Mouse (Mus musculus) megakaryocyte progenitor cell, adult 5-6 weeks (primary cell): ENCODE data around the gene Qars. TPM values are rescaled to one million over a fixed set of nuclear protein-coding genes. Genes with fewer than 3 reads are reported as not detected.

Source experiments
- ATAC-seq: replicated peaks from 2 replicates; pipeline ENCODE4 v1.8.0; 2016; ENCODE audit warnings: mild to moderate bottlenecking, moderate TSS enrichment, inconsistent platforms; ENCODE audit not compliant: poor library complexity
- total RNA-seq, 2 experiments: library from RNA; stranded (forward) in 1 of 2; stranded (reverse) in 1 of 2; fragments of 157-497, 149-512 nt in 1 of 2; fragments of 200-1000 nt in 1 of 2; gene quantifications; 2 replicates each; pipeline versions ENCODE4 v1.2.3 to v1.2.4; 2015 to 2017

Gene Qars
- total RNA-seq, 2 experiments from 2014 or later = 188 to 194 TPM

DNA sequence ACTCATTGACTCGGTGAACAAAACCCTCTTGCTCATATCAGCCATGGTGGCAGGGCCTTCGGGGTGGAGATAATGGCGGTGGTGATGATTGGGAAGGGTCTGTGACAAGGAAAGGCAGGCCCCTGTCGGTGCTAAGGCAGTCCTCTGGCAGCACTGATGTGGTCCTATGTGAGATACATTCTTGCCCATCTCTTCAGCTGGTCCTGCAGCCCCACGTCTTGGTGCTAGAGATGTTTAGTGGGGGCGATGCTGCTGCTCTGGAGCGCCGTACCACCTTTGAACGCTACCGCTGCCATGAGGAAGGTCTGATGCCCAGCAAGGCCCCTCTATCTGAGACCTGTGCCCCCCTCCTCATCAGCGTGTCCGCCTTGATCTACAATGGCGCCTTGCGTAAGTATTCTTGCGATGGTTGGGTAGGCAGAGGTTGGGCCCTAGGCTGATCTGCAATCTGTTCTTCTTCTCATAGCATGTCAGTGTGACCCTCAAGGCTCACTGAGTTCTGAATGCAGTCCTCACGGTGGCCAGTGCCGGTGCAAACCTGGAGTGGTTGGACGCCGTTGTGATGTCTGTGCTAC, 22.1 kb upstream of the Qars start:
- no peak for ATAC-seq

DNA sequence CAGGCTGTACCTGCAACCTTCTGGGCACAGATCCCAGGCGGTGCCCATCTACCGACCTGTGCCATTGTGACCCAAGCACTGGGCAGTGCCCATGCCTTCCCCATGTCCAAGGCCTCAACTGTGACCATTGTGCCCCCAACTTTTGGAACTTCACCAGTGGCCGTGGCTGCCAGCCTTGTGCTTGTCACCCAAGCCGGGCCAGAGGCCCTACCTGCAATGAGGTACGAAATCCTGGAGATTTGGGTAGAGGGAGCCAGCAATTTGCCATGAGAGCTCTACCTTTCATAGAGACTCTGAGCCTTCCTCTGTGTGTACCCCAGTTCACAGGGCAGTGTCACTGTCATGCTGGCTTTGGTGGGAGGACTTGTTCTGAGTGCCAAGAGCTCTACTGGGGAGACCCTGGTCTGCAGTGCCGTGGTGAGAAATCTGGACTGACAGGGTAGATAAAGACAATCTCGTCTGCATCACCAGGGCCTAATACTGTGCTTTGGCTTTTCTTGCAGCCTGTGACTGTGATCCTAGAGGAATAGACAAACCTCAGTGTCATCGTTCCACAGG, 20.5 kb upstream of the Qars start:
- ATAC-seq = no peak

DNA sequence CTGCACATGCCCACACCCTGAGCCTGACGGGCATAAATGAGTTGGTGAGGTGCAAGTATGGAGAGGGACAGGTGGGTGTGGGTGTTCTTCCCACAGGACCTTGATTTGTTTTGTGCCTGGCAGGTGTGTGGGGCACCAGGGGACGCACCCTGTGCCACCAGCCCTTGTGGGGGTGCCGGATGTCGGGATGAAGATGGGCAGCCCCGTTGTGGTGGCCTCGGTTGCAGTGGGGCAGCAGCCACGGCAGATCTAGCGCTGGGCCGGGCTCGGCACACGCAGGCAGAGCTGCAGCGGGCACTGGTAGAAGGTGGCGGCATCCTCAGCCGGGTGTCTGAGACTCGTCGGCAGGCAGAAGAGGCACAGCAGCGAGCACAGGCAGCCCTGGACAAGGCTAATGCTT, 19.1 kb upstream of the Qars start:
- no peak for ATAC-seq

DNA sequence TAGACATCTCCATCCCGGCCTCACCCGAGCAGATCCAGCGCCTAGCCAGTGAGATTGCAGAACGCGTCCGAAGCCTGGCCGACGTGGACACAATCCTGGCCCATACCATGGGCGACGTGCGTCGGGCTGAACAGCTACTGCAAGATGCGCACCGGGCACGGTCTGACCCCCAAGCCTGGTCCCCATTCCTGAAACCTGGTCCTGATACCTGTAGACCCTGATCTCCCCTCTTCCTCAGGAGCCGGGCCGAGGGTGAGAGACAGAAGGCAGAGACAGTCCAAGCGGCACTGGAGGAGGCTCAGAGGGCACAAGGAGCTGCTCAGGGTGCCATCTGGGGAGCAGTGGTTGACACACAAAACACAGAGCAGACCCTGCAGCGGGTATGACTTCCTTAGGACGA, 18.3 kb upstream of the Qars start:
- no peak for ATAC-seq

DNA sequence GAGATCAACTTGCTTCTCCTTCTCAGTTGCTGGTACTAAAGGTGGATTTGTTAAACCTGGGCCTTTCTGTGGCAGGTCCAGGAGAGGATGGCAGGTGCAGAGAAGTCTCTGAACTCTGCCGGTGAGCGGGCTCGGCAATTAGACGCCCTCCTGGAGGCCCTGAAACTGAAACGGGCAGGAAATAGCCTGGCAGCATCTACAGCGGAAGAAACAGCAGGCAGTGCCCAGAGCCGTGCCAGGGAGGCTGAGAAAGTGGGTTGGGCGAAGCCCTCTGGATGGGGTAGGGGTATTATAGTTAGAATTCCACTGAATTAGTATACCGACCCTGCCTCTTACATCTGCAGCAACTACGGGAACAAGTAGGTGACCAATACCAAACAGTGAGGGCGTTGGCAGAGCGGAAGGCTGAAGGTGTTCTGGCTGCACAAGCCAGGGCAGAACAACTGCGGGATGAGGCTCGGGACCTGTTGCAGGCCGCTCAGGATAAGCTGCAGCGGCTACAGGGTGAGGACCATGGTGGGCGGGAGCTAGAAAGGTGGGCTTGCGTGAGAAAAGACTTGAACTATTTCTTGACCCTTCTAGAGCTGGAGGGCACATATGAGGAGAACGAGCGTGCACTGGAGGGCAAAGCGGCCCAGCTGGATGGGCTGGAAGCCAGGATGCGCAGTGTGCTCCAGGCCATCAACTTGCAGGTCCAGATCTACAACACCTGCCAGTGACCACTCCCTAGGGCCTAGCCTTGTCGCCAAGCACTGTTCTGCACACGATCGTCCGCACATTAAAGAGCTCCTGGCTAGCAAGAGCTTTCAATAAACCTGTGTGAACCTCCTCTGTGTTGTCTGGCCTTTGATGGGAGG, 17.6 kb upstream of the Qars start:
- ATAC-seq = no peak

DNA sequence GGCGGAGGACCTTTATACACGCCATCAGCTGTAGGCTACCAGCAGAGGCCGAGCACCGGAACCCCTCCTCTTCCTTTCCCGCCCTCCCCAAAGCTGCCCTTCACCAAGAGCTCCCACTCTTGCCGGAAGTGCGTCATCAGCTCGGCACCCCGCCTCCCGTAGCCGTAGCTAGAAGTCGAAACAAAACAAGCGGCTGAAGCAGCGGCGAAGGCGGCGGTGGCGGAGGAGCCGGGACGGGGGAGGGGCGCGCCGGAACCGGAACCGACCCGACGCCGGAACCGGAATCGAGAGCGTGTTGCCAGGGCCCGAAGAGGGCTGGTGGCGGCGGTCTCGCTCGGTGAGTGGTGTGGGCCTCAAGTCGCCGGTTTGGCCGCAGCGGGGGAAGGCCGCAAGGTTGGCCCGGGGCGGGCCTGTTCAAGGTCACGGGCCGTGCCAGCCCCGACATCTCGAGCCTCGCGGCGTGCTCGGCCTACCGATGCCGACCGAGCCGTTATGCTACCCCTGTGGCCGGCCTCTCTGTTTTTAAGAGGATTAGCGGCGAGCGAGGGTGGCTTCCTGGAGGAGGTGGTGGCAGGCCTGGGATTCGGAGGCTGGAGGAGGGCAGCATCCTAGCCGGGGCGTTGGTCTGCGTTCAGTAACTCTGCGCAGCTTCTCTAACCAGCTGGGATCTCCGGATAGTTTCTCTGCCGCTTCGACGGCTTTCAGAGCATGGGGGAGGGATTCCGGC, 16.8 kb upstream of the Qars start, which contains the start of gene Usp19:
Gene Usp19 (plus strand): TSS at position 44 of the 727 bp plus-strand sequence.
- peak; percentile 90 for ATAC-seq

DNA sequence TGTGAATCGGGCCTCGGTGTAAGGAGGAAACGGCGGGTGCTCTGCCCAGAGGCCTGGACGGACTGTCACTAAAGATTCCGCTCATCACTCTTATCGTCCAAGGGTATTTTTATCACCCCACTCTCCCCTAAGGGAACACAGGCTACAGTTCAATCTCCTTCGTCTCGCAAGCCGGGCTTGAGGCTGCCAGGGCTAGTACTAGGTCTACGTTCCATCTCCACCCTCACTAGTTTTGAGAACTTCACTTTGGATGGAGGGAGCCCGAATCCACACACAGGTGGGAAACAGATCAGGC, 16.3 kb upstream of the Qars start:
- no peak for ATAC-seq

DNA sequence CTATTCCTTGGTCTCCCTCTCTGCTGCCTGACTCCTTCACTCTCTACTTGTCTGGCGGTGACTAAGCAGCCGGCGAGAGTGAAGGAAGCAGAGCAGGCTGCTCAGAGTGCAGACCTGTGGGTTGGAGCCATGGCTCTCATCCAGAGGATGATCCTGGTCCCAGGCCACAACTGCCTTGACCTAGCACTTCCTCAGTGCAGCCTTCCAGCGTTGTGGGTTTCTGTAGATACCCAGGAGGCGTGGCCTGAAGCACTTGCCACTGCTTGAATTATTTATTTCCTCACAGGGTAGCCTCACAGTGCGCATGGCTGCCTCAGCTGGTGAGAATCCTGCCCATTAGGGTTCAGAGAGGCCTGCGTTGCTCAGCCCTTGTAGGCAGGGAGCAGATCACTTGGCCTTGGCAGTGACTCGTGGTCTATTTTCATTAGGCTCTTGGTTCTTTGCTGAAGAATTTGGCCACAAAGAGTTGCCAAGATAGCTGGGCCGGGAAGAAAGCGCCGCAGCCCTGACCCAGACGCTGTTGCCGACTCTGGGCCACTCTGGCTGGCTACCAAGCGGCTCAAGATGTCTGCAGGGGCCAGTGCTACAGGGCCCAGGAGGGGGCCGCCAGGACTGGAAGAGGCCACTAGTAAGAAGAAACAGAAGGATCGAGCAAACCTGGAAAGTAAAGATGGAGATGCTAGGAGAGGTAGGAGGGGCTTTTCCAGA, 15.3 kb upstream of the Qars start:
- peak; percentile 63 for ATAC-seq

DNA sequence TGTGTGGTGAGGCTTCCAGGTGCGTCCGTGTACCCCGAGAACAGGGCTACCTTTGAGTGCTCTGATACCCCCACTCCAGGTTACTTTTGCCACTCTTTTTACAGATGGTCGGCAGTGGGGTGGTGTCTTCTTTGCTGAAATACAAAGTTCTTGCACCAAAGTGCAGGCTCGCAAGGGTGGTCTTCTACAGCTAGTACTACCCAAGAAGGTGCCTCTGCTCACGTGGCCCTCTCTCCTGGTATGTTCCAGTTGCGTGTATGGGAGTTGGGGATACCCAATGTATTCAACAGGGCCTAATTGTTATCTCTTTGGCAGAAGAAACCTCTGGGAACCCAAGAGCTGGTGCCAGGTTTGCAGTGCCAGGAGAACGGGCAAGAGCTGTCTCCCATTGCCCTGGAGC, 14.3 kb upstream of the Qars start:
- ATAC-seq = no peak

DNA sequence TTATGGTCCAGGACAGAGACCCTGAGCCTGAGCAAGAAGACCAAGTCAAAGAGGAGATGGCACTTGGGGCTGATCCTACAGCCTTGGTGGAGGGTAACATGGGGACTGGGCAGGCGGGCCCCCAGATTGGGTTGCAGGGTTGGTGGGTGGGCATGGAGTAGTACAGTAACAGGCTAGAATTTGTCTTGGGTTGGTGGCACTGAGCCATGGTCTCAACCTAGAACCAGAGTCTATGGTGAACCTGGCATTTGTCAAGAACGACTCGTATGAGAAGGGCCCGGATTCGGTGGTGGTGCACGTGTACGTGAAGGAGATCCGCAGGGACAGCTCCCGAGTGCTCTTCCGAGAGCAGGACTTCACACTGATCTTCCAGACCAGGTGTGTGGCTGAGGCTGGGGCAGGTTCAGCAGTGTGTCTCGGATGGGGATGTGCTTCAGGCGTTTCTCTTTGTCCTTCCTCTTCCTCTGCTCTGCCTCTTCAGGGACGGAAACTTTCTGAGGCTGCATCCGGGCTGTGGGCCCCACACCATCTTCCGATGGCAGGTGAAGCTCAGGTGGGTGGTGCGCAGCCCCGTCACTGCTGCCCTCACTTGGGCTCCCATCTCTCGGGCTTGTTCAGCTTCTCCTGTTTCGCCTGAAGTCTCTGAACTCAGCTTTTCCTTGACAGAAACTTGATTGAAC, 13.2 kb upstream of the Qars start:
- no peak for ATAC-seq

DNA sequence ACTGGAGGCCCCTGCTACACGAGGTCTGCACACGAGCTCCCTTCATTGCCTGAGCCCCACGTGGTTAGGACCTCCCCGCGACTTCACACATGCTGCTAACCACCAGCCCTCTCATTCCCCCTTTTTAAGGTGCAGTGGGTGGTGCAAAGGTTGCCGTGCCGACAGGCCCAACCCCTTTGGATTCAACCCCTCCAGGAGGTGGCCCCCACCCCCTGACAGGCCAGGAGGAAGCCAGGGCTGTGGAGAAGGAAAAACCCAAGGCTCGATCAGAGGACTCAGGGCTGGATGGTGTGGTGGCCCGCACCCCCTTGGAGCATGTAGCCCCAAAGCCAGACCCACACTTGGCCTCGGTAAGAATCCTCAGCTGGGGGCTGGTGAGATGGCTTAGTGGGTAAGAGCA, 12.6 kb upstream of the Qars start:
- no peak for ATAC-seq

DNA sequence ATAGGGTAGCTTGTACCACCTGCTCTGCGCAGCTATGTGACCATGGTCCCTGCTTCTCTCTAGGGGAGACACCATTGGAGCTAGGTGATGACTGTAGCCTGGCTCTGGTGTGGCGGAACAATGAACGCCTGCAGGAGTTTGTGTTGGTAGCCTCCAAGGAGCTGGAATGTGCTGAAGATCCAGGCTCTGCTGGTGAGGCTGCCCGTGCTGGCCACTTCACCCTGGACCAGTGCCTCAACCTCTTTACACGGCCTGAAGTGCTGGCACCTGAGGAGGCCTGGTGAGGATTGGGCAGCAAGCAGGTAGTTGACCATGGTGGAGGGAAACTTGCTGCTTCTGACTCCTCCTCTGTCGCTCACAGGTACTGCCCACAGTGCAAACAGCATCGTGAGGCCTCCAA, 8.3 kb upstream of the Qars start:
- ATAC-seq = no peak

DNA sequence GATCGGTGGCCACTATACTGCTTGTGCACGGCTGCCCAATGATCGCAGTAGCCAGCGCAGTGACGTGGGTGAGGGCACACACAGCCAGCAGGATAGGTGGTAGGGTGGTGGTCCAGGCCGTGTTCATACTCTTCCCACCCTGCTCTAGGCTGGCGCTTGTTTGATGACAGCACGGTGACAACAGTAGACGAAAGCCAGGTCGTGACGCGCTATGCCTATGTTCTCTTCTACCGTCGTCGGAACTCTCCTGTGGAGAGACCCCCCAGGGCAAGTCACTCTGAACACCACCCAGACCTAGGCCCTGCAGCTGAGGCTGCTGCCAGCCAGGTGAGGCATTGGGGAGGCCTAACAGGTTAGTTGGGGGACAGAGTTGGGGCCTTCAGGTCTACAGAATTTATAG, 7.6 kb upstream of the Qars start:
- no peak for ATAC-seq

DNA sequence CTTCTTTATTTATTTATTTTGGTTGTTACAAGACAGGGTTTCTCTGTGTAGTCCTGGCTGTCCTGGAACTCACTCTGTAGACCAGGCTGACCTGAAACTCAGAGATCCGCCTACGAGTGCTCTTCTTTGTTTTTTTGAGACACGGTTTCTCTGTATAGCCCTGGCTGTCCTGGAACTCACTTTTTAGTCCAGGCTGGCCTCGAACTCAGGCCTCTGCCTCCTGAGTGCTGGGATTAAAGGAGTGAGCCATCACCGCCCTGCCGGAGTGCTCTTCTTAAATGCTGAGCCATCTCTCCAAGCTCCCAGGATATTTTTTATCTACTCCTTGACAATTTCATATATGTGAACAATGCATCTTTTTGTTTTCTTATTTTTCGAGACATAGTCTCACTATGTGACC, 605 bp upstream of the Qars start:
- ATAC-seq = no peak

DNA sequence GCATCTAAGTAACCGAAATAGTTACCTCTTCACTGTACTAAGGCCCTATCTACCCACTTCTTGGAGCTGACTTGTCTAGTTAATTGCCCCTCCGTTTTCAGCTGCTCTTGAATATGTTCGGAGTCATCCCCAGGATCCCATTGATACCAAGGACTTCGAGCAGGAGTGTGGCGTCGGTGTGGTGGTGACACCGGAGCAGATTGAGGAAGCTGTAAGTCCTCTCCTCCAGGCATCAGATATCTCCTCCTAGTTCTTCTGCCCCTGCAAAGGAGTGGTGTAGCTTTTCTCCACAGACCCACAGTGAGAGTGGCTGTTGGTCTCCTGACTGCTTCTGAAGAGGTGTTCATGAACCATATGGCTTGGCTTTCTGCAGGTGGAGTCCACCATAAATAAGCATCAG, 1.3 kb downstream of the Qars start:
- ATAC-seq = no peak

DNA sequence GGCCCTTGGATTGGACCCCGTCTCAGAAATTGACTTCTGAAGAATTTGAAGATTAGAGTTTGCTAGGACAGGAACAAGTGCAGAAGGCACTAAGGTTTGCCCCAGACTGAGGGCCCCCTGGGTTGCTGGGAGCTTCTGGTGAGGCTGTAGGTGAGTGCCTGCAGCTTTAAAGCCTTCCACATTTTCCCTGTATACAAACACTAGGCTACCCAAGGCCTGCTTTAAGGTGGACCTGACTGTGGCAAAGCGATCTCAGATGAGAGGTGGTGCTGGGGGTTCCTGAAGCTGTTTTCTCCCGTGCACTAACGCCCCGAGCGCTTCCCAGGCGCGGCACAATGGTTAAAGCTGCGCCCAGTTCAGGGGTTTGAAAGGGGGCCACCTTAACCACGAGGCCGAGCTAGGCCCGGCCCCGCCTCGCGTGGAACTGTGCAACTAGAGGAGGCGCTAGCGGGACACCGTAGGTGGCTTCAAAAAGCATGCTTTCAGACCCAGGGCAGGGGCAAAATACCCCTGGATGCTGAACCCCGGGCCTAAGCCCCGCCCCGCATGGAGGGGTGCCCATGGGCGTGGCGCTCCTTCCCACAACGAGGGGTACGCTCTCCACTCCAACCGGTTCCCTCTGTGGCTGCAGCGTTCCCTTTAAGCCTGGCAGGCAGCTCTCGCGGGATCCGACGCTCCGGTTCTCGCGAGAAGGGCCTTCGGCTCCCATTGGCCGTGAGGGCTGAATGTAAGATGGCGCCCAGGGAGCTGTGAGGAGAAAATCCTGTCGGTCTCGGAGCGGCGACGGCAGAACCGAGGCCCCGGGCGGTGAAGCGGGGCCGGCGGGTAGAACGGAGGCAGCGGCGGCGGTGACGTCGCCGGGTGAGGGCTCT, 9.1 kb downstream of the Qars start, which contains the start of gene Qrich1:
Gene Qrich1 (plus strand): TSS at position 427 of the 872 bp plus-strand sequence.
- peak; percentile 87 for ATAC-seq

DNA sequence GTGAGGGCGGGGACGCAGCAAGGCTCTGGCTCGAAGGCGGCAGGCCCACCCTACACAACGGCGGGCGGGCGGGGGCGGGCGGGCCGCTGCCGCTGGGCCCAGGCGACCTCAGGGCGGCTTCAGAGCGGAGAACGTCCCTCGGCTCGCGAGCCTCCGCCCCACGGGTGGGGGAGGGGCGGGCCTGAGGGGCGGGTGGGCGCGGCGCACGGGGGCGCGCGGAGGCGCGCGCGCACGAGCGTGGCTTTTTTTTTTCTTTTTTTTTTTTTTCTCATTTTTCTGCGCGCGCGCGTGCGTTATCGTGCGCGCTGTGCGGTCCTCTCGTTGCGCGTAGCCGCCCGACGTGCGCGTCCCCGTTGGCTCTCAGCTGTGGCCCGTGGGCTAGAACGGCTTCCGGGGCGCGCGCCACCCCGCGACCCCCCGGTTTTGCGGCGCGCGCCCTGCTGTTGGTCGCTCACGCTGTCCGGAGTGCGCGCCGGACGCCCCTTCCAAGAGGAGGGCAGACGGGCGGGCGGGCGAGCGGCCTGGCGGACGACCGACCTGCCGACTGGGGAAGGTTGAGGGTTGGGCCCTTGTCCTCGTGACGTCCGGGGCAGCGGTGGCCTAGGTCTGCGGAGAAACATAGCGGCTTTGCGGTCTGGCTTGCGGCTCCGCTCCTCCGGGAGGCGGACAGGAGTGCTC, 9.9 kb downstream of the Qars start:
- ATAC-seq = peak; percentile 56

DNA sequence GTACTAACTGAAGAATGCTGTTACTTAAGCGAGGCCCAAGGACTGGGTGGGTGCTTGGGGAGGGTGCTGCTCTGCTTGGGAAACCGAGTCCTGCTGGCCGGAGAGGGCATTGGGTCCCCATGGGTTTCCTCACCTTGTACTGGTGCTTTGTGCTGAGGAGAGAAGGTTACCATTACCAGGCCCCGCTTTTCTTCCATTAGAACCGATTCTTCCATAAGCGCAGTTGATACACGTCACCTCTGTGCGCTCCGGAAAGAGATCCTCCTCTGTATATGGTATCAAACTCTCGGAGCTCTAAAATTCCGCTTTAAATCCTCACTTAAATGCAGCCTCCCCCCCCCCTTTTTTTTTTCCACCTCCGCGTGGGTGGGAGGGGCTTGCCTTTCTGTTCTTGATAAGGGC, 10.4 kb downstream of the Qars start:
- ATAC-seq = peak; percentile 28

DNA sequence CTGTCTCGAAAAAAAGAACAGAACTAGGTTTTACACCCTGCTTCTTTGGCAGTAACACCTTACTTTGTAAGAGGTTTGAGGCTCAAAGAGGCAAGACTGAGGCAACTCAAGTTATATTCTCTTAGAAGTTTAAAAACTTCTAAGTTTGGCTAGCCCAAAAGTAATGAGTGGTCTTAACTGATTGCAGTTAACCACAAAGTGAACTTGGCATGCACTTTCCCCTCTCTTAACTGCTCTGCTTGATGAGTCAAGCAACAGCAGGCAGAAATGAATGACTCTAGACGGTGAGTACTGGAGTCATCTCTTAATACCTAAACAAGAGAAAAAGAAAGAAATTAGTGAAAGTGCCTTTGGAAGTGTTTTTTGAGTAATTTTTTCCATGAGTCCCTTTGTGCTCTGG, 14.1 kb downstream of the Qars start:
- no peak for ATAC-seq
